Mouse (Mus musculus): ENCODE results near the gene Rdh19.
"Not testable (repeated sequence)": the region's sequence is repeated elsewhere in the genome, so short reads cannot be mapped to it uniquely, and the experiment has no call there.

The Rdh19 gene

DNA sequence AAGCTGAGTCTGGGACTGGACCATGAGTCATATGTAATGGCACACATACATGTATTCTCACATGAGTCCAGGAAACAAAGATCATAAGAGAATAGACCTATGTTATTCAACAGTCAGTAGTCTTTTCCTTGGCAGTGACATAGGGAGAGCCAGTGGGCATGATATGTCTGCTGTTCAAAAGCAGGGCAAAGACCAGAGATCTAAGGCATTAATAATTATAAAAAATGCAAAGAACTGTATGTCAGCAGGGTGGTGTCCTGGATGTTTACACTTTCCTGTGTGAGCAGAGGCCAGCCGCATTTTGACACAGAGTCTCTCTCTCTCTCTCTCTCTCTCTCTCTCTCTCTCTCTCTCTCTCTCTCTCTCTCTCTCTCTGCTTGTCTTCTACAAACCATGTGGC is at the start of gene Rdh19:
TSS of gene Rdh19 (plus strand) at position 301 of the 400 bp plus-strand sequence.
- CTCF ChIA-PET: no interaction called here

- CTCF ChIA-PET: no interaction called here
These were observed 48.8 kb upstream of the Rdh19 start, which contains the start of gene Rdh16 for GRCm38 (mm10) chr10:127800891-127801290. Rdh16 (plus strand) TSS chr10:127801152.

- CTCF ChIA-PET: no interaction called here
These were observed 48.1 kb upstream of the Rdh19 start for GRCm38 (mm10) chr10:127801612-127802011.

DNA sequence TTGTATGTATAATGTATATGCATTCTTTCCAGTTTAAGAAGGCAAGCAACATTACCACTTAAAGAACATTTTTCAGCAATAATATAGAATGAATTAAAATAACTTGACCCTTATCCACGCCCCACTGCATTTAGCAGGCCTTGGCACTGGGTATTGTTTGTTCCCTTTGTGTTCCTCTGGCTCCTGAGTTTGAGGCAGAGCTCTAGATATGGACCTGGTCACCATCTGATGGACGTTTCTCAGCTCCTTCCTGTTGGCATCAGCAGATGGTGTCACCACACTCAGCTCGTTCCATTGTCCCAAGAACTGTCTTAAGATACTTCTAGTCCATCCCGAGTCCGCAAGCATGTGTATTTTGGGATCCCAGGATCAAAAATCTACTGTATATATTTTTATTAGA is 47.5 kb upstream of the Rdh19 start:
- CTCF ChIA-PET: no interaction called here

GRCm38 (mm10) chr10:127804416-127804815 is 45.3 kb upstream of the Rdh19 start:
- CTCF ChIA-PET: no interaction called here

GRCm38 (mm10) chr10:127815888-127816287 is 33.8 kb upstream of the Rdh19 start:
- CTCF ChIA-PET: no interaction called here

GRCm38 (mm10) chr10:127817268-127817910 is 32.3 kb upstream of the Rdh19 start:
- CTCF ChIA-PET: not testable (repeated sequence)

DNA sequence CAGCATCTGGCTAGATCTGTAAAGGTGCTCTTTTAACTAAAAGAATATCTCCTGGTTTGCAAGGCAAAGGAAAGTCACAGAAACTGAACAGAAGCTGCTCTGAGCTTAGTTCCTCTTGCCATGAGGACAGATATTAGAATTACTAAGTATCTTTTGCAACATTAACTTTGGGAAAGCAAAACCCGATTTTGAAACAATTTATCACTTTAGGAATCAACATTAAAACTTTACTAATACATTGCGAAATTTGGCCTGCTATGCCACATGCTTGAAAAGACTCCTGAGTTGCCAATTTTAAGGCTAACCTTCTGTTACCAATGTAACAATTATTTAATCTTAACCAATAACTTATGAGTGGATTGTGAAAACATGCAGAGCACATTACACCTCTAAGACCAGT is 27.9 kb upstream of the Rdh19 start:
- CTCF ChIA-PET: not testable (repeated sequence)

DNA sequence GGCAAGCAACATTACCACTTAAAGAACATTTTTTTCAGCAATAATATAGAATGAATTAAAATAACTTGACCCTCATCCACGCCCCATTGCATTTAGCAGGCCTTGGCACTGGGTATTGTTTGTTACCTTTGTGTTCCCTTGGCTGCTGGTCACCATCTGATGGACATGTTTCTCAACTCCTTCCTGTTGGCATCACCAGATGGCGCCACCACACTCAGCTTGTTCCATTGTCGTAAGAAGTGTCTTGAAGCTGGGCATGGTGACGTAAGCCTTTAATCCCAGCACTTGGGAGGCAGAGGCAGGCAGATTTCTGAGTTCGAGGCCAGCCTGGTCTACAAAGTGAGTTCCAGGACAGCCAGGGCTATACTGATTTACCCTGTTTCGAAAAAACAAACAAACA is 24.3 kb upstream of the Rdh19 start:
- CTCF ChIA-PET: no interaction called here

DNA sequence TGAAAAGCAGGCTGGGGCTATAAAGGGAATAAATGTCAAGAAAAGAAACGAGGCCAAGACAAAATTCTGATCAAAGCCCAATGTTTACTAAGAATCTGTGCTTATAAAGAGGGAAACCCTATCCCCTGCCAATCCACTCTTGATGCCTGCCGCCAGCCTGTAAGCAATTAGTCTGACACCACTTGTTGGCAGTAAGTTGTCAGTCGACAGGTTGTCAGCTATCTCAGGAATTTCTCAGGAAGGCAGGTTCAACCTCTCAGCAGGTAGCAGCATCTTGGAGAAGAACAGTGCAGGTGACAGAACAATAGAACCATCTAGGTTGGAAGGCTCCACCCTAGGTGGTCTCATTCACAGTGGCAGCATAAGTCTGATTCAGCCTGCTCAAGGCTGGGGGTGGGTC is 20.6 kb upstream of the Rdh19 start:
- CTCF ChIA-PET: no interaction called here

DNA sequence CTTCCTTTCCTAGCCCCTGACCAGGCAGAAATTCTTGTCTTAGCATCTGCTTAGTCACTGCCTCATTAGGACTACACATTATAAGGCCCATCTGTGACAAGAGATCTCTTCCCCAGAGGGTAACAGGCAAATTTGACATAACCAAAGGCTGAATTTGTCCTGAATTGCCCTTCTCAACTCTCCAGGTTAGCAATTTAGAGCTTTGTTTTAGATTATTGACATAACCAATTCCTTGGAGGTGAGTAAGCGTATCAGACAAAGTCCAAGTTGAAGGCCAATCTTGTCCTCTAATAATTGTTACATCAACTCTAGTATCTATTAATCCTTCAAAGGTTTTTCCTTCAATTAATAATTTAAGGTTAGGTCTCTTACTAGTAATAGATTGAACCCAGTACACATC is 15.5 kb upstream of the Rdh19 start:
- CTCF ChIA-PET: not testable (repeated sequence)

DNA sequence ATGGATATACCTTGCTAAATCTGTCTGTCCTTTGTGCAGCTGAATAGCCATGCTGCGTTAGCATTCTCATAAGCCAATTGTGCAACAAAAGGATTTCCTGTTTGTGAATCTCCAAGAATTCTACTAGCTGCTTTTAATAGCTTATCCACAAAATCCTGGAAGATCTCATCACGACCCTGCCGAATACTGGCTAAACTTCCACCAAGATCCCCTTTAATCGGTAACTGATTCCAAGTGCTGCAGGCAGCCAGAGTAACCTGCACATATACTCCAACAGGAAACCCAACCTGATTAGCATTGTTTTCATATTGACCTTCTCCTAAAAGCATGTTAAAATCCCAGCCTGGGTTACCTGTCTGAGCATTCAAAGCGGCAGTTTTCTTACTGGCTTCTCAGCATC is 14.4 kb upstream of the Rdh19 start:
- CTCF ChIA-PET: no interaction called here

GRCm38 (mm10) chr10:127837793-127838192 is 11.9 kb upstream of the Rdh19 start:
- CTCF ChIA-PET: not testable (repeated sequence)

GRCm38 (mm10) chr10:127838539-127838938 is 11.2 kb upstream of the Rdh19 start:
- CTCF ChIA-PET: no interaction called here

DNA sequence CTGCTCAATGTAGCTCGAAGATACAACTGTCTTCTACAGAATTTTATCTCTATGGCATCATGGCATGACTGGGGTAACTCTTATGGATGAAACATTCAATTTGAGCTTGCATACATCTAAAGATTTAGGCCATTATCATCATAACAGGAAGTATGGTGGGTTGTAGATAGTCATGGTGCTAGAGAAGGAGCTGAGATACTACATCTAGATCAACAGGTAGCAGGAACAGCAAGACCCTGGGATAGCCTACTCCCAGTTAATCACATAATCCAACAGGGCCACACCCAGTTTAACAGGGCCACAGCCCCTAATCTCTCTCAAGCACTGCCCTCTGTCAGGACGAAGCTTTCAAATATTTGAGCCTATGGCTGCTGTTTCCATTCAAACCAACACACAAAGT is 9.0 kb upstream of the Rdh19 start:
- CTCF ChIA-PET: no interaction called here

GRCm38 (mm10) chr10:127845945-127846344 is 3.8 kb upstream of the Rdh19 start:
- CTCF ChIA-PET: not testable (repeated sequence)

GRCm38 (mm10) chr10:127848089-127848488 is 1.6 kb upstream of the Rdh19 start:
- CTCF ChIA-PET: no interaction called here

- CTCF ChIA-PET: no interaction called here
These were observed 6.6 kb downstream of the Rdh19 start for GRCm38 (mm10) chr10:127856376-127856775.

DNA sequence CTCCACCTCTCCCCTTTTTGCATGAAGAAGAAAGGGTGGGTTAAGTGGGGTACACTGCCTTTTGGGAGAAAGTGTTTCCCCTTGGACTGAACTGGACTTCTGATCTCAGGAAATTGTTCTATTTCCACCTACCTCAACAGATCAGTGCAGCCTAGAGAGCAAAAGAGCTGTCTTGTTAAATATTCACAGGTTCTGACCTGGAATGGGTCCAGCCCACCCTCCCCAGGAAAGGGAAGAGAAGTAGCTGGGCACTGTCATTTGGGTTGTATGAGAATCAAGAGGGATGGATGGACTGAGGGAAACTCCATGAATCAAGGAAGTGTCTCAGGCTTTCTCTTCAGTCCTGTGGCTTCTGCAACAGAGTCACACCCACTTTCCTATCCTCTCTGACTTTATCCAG is 15.2 kb downstream of the Rdh19 start:
- CTCF ChIA-PET: no interaction called here

GRCm38 (mm10) chr10:127866232-127866631 is 16.5 kb downstream of the Rdh19 start, which contains the start of gene Rdh16f2:
Rdh16f2 (plus strand) TSS chr10:127866474.
- CTCF ChIA-PET: no interaction called here

- CTCF ChIA-PET: no interaction called here
These were observed 22.8 kb downstream of the Rdh19 start for GRCm38 (mm10) chr10:127872484-127872883.

DNA sequence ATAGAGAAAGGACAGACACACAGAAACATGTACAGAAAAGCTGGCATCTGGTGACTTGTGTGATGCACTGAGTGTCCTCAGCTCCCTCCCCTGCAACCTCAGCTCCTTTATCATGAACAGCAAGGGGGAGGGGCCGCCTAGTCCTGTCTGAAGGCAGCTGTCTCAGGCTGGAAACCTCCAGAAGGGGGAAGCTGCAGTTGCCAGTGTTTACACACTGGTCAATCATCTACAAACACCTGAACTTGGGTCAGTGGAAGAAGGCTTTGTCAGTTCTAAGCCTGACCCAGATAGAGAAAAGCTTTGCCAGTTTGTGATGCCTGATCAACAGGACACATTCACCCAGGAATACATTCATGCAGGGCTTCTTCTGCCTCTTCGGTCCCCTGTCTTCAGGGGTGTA is 28.0 kb downstream of the Rdh19 start:
- CTCF ChIA-PET: no interaction called here

DNA sequence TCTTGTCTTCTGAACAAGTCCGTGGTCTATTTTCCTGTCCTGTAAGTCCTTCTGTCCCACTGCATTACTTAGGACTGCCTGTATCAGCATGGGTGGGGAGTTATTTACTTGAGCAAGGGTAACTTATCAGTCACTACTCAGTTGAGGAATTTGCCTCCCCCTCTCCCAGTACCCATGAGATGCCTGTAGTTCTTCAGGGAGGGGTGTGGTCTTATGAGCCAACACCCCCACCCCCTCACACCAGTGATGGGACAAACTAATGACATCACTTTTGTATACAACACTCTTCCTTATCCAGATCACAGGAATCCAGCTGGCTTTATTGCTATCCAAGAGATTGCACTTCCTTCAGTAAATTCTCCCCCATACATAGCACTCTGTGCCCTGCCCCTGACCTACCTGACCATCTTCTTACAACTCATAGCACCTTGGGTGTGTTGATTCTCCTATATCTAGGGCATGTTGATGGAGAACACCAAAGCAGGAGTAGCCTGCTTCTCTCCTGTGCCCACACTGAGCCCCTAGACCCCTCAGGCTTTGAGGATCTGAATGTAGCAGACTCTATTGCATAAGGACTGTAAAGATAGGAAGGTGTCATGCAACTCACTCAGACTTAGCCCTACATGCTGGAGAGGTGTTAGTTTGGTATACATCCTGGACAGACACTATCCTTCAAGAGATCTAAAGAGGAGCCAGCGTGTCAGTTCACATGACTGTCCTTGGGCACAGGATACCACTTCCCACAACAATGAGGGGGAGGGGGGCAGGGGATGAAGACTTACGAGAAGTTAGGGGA is 28.7 kb downstream of the Rdh19 start:
- CTCF ChIA-PET: no interaction called here
